Mouse (Mus musculus) left cerebral cortex, postnatal 4 days (tissue): ENCODE data around the gene Tcaf3. TPM values are rescaled to one million over a fixed set of nuclear protein-coding genes. Genes with fewer than 3 reads are reported as not detected.
A peak's percentile ranks its signal among the peaks of the same experiment; 100 is the strongest.

ENCODE experiments used
- DNase-seq: peaks from one replicate; pipeline ENCODE4 v3.0.0-alpha.2; 2022
- intact Hi-C: fragments of 180-260 bp; cut with DNase I; formaldehyde crosslinking; loops from one replicate; pipeline ENCODE4 v1.15.1; 2025
- total RNA-seq, 2 experiments: library from RNA; stranded (reverse); gene quantifications; 2 replicates each; pipeline ENCODE4 v1.2.3; 2021

Gene Tcaf3
- not detected for total RNA-seq

- intact Hi-C loops = no loop called here
- no peak for DNase-seq
Measured at GRCm38 (mm10) chr6:42597592-42597991, at the start of gene Tcaf3. TSS of gene Tcaf3 (minus strand) at chr6:42597692.

- intact Hi-C loops = no loop called here
- peak; percentile 82 for DNase-seq
Measured at GRCm38 (mm10) chr6:42644912-42645549, 47.5 kb upstream of the Tcaf3 start, which contains the start of gene Tcaf2. TSS of gene Tcaf2 (minus strand) at chr6:42645254.

GRCm38 (mm10) chr6:42634393-42634792 lies 36.9 kb upstream of the Tcaf3 start:
- intact Hi-C loops = no loop called here
- no peak for DNase-seq

- no peak for DNase-seq
- intact Hi-C loops = no loop called here
Measured at GRCm38 (mm10) chr6:42631395-42631794, 33.9 kb upstream of the Tcaf3 start.

- intact Hi-C loops = no loop called here
- no peak for DNase-seq
Measured at GRCm38 (mm10) chr6:42616904-42617303, 19.4 kb upstream of the Tcaf3 start.

GRCm38 (mm10) chr6:42612218-42612617 lies 14.7 kb upstream of the Tcaf3 start:
- no peak for DNase-seq
- intact Hi-C loops = no loop called here

- no peak for DNase-seq
- intact Hi-C loops = no loop called here
Measured at GRCm38 (mm10) chr6:42610954-42611522, 13.5 kb upstream of the Tcaf3 start.

- intact Hi-C loops = no loop called here
- DNase-seq = no peak
Measured at GRCm38 (mm10) chr6:42593138-42593882, 4.2 kb downstream of the Tcaf3 start.

- no peak for DNase-seq
- intact Hi-C loops = loop anchor here (10.0 kb wide), 1 partner anchor 278 kb away; no protein-coding TSS in a partner anchor
Measured at GRCm38 (mm10) chr6:42586569-42586968, 10.9 kb downstream of the Tcaf3 start.

GRCm38 (mm10) chr6:42583488-42583872 lies 14.0 kb downstream of the Tcaf3 start:
- DNase-seq = peak; percentile 59
- intact Hi-C loops = loop anchor here (5.0 to 10.0 kb wide), 2 partner anchors 281 to 356 kb away; no protein-coding TSS in a partner anchor

GRCm38 (mm10) chr6:42582741-42583487 lies 14.6 kb downstream of the Tcaf3 start:
- no peak for DNase-seq
- intact Hi-C loops = loop anchor here (5.0 to 10.0 kb wide), 2 partner anchors 282 to 356 kb away; no protein-coding TSS in a partner anchor

GRCm38 (mm10) chr6:42578678-42579077 lies 18.8 kb downstream of the Tcaf3 start:
- DNase-seq = no peak
- intact Hi-C loops = no loop called here

- DNase-seq = no peak
- intact Hi-C loops = no loop called here
Measured at GRCm38 (mm10) chr6:42577433-42577832, 20.1 kb downstream of the Tcaf3 start.

GRCm38 (mm10) chr6:42568205-42568604 lies 29.3 kb downstream of the Tcaf3 start:
- no peak for DNase-seq
- intact Hi-C loops = no loop called here

- DNase-seq = no peak
- intact Hi-C loops = no loop called here
Measured at GRCm38 (mm10) chr6:42566076-42566598, 31.4 kb downstream of the Tcaf3 start.

GRCm38 (mm10) chr6:42562280-42562679 lies 35.2 kb downstream of the Tcaf3 start:
- intact Hi-C loops = no loop called here
- no peak for DNase-seq

GRCm38 (mm10) chr6:42560885-42561284 lies 36.6 kb downstream of the Tcaf3 start:
- DNase-seq = no peak

GRCm38 (mm10) chr6:42558641-42559040 lies 38.9 kb downstream of the Tcaf3 start:
- no peak for DNase-seq
- intact Hi-C loops = no loop called here

More at GRCm38 (mm10) chr6:42560885-42561284, 36.6 kb downstream of the Tcaf3 start:
- intact Hi-C loops = no loop called here

GRCm38 (mm10) chr6:42547461-42547860 lies 50.0 kb downstream of the Tcaf3 start, which contains the start of gene Olfr455:
TSS of gene Olfr455 (minus strand) at chr6:42547587.
- intact Hi-C loops = no loop called here
- DNase-seq = no peak

- DNase-seq = no peak
- intact Hi-C loops = no loop called here
Measured at GRCm38 (mm10) chr6:42546180-42546579, 51.3 kb downstream of the Tcaf3 start.
